Mouse (Mus musculus) retina, adult 2 months (tissue): Measurements from ENCODE around the gene Kcnc3.

Experiments
- DNase-seq: peaks from one replicate; pipeline ENCODE4 v3.0.0-alpha.2; 2012; ENCODE audit warnings: low read depth, low spot score

Gene Kcnc3

DNA sequence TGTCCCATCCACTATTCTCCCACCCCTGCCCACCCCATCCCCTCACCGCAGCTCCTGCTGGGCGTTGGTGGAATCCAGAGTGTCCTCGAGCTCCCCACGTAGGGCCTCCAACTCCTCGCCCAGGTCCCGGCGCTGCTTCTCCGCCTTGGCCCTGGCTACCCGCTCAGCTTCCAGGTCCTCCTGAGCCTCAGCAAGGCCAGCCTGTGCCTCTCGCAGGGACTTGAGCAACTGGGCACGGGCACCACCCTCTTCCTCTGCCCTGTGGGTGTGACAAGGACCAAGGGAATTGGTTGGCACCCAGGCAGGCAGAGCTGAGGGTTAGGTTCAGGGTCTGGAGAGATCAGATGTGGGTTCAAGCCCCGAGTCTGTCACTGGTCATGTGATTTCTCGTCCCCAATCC lies 36.5 kb downstream of the Kcnc3 start:
- DNase-seq = no peak

DNA sequence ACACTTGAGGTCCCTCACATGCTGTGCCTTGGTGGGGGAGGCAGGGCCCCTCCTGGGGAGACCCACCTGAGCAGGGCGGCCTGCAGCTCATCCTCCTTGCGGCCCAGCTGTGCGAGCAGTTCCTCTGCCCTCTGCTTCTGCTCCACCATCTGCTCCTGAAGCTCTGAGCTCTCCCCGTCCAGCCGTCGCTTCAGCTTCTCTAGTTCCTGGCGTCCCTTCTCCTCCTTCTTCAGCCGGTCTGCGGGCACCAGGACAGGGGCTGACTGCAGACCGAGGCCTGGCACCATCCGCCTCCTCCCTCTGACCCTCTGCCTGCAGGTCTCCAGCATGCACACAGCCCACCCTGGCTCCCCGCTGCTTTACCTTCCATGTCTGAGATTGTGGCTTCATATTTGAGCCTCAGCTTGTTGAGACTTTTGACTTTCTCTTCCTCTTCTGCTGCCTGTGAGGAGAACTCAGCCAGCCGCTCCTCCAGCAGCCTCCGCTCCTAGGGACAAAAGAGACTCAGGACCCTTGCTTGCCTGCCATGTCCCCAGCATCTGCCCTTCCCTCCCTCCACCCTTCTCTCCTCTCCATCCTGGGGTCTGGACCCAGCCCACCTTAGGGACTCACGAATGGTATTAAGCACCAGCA lies 38.1 kb downstream of the Kcnc3 start:
- no peak for DNase-seq

DNA sequence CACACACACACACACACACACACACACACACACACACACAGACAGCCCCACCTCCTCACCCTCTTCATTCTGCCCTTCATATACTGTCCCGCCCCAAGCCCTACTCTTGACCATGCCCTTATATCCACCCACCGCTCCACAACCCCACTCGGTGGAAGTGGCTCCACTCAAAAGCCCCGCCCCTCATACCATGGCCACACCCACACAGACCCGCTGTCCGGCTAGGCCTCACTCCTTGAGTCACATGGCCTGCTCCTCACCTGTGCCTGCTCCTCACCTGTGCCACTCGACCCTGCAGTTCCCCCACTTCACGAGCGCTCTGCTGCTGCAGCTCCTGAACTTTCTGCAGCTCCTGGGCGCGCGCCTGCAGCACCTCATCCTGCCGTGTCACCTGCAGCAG lies 40.0 kb downstream of the Kcnc3 start:
- no peak for DNase-seq

DNA sequence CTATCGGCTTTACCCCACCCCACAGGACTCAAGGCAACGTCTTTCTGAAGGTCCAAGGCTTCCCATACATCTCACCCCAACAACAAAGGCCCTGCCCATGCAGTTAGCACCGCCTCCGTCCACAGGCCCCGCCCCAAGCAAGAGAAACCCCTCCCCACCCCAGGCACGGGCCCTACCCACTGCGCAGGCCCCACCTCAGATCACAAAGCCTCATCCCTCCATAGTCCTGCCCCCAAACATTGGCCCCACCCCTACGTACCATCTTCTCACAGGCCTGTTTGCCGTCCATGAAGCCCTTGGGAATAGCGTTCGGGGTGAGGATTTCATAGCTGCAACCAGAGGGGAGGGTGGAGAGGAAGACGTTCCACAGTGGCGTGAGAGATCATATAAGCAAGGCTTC lies 42.2 kb downstream of the Kcnc3 start:
- DNase-seq = no peak

DNA sequence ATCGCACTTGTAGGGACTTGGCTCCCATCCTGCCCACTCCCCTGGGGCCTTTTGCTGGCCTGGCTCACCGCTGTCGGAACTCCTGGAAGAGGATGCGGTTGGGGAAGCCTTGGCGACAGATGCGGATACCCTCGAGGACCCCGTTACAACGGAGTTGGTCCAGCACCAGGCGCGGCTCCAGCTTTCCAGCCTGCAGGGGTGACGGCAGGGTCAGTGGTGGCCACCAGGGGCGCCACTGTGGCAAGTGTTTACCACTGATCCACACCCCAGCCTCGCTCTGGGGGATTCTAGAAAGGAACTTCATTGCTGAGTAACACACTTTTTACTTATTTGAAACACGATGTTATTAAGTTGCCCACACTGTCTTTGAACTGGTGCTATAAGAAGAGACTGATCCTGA lies 42.9 kb downstream of the Kcnc3 start:
- DNase-seq = no peak

DNA sequence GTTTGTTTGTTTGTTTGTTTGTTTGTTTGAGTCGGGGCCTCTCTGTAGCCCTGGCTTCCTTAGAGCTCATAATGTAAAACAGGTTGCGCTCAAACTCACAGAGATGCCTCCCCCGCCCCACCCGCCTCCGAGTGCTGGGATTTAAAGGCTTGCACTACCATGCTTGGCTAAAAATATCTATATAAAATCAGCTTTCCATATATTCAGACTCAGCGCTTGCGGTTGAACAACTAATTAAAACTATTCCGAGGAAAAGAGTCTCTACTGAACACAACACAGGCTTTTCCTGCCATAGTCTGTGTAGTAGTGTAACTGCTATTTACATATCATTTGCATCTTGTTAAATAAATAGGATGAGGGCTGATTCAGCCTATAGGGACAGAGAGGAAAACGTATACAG lies 46.2 kb downstream of the Kcnc3 start:
- DNase-seq = no peak

DNA sequence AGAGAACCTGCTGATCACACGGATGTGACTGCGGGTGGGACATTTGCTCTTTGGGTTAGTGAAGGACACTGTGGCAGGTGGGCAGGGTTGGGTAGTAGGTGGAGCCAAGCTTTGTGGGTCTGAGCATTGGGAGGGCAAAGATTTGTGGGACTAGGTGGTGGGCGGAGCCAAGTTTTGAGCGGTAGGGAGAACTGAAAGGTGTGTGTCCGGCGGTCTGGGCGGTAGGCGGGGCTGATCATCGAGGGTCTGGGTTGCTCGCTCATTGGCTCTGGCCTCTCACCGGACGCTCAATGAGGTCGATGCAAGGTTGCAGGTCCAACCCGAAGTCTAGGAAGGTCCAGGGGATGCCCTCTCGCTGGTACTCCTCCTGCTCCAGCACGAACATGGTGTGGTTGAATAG lies 48.2 kb downstream of the Kcnc3 start:
- DNase-seq = no peak

DNA sequence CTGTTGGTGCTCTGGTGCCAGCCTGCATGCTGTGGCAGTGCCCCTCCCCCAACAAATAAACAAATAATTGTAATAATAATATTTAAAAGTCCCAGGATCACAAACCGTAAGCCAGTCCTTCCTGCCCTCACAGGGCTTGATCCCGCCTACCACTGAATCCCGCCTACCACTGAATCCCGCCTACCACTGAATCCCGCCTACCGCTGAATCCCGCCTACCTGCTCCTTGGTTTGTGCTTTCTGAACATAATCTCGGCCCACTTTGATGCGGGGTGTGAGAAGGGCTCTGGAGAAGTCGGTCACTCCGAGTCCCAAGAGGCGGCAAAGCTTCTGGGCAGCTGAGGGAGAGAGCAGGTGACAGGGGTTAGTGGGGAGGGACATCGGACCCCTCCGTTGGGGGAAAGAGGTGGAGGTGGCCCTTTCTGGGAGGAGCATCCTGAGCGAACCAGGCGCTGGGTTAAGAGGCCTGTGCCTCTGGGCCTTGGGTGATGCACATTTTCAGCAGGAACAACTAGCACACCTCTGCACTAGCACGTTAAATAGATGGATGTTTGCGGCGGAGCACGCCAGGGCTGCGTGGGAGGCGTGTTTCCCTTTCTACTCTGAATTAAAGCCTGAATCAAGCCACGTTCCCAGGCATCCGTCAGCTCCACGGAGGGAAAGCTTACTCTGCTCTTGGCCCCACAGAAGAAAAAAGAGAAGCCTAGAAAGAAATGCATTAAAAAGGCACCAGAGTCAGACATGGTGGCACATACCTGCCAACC lies 50.6 kb downstream of the Kcnc3 start:
- DNase-seq = no peak

DNA sequence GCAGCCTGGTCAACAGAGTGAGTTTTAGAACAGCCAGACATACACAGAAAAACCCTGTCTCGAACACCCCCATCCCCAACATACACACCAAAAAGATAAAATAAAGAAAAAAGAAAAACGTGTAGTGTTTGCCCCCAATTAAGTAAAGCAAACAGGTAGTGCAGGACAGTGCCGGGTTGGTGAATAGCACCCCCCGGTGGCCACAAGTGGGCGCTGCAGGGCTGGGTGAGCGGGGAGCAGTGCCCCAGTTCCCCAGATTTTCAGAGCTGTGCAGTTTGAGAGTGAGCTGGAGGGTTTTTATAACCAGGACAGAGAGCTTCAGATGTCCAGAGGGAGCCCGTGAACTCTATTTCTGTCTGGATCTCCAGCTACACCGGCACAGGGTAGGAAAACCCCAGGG lies 51.4 kb downstream of the Kcnc3 start:
- no peak for DNase-seq

DNA sequence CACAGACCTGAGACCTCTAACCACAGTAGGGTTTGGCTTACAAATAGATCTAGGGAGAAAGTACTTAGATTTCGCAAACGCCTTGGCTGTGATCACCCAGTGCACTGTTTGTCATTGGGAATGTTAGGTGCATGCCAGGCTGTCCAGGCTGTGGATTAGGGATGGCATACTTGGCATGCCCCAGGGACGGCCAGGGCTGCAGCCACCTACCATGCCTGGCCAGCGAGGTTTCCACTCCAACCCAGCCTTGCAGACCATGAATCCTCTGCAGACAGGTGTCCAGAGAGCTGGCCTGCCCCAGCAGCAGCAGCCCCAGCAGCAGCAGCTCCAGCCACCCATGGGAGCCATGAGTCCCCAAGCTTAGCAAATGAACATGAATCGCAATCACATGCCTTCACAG lies 54.8 kb downstream of the Kcnc3 start:
- no peak for DNase-seq

DNA sequence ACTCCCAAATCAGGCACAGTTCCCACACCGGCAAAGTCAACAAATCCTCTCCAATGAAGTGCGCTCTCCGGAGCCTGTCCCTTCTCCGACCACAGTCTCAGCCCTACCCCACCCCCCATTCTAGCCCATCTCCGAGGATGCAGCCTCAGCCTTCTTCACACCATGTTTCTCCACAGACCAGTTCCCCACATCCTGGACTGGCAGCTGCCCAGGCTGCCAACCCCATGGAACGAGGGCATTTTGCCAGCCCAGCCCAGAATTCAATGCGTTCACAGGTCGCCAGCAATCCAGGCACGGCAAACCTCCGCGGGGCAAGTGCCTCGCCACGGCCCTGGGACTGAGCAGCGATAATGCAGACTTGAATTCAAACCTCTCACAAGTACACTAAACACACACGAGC lies 55.5 kb downstream of the Kcnc3 start:
- DNase-seq = no peak

DNA sequence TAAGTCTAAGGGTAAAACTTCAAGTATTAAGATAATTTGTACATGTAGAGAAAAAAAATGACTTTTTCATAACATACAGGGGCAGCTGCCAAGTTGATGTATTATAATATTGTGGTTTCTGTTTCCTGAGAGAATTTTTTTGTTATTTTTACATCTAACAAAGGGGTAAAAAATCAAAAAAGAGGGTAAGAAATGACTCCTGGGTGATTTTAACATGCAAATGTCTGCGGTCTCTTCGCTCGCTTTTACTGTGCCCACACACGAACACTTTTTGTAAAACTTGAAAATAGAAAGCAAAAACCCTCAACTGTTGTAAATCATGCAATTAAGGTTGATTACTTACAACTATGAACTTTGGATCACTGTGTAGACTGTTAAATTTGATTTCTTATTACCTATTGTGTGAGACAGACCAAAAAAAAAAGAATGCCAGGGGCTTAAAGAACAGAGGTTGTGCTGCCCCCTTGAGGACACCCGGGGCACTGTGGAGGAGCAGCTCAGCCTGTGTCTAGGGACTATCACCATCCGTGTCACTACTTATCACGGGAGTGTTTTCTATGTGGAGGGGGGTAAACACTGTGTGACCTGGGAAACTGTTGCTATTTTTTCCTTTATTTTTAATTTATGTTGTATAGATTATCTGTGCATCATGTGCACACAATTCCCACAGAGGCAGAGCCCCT lies 56.7 kb downstream of the Kcnc3 start:
- peak; percentile 49 for DNase-seq

DNA sequence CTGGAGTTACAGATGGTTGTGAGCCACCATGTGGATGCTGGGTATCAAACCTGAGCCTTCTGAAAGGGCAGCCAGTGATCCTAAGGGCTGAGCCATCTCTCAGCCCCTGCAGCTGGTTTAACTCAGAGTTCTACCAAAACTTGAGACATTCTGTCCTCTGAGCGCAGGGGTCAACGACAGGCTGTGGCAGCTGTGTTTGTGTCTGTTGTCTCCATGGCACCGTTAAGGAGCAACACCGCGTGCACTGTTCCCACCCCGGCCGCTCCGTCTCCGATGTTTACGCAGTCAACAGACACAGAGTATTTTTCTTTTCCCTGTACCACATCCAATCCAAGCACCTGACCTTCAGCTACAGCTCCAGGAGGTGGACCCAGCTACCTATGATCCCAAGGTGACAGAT lies 57.3 kb downstream of the Kcnc3 start:
- no peak for DNase-seq

DNA sequence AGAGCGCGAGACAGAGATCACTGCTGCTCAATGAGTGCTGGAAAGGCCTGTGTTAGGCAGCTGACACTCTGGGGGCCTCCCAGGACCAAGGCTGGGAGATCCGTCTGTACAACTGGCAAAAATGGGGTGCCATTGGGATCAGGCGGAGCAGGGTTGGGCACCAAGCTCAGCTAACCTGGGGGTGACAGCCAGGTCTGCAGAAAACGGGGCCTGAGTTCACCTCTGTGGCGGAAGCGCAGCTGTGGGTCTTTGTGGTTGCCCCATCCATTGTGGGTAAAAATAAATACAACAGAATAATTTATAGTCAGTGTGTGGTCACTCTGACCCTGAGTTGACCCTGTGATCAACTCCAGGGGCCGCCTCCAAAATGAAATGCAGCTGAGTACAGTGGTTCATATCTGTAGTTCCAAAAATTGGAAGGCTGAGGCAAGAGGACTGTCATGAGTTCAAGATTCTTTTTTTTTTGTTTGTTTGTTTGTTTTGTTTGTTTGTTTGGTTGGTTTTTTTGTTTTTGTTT lies 58.7 kb downstream of the Kcnc3 start:
- no peak for DNase-seq

DNA sequence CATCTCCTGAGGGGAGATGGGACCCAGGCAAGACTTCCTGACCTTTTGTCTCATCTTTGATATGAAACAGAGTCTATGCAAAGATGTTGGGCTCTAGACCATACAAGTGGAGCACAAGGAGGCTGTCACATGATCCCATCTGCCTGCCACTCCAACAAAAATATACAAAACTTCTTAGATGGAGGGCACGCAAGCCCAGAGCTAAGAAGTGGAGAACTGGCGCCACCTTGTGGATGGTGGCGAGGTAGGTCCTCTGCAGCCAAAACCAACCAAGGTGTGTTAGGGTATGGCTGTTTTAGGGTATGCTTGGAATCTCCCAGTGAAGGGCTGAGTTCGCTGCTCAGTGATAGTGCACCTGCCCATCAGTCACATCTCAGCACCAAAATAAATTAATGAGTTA lies 59.5 kb downstream of the Kcnc3 start:
- DNase-seq = no peak

DNA sequence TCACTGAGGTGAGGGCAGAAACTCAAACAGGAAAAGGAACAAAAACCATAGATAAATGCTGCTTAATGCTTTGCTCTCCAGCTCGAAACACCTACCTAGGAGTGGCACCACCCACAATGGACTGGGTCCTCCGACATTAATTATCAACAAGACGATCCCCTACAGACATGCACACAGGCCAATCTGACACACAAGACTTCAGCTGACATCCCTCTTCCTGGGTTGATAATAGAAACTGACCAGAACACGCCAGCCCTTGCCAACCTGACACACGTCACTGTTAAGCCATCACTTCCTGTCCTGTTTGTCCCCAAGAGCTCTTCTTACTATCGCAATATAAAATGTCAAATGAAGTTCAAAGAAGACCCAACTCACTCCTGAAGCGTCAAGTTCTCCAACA lies 61.0 kb downstream of the Kcnc3 start:
- no peak for DNase-seq

DNA sequence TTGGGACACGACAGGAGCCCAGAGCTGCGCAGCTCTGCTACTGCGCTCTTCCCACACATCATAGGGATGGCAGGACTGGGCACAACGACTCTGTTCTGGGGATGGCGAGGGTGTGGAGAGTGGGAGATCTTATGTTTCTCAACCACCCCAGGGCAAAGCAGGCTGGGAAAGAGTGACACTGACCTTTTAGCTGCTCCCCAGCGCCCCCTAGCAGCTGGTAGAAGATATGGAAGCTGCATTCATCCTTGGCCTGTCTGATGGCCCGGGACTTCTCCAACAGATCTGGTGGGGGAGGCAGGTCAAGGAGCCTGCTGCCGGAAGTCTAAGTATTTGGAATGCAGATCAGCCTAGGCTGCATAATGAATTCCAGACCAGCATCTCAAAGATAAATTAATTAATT lies 63.3 kb downstream of the Kcnc3 start:
- DNase-seq = no peak
